Mouse (Mus musculus) ES-E14 (cell line): Measurements from ENCODE around the gene Mpc1. TPM values are rescaled to one million over a fixed set of nuclear protein-coding genes. Genes with fewer than 3 reads are reported as not detected.

Source experiments
- DNase-seq: peaks from one replicate; pipeline ENCODE4 v3.0.0-alpha.2; 2013; ENCODE audit warnings: low read depth, low spot score
- H3K27ac ChIP-seq: 2 replicates; pipeline ENCODE4 v1.5.1; 2012; ENCODE audit warnings: low read depth, mild to moderate bottlenecking, low read length, moderate library complexity, mixed read lengths; ENCODE audit not compliant: poor library complexity, insufficient read depth, severe bottlenecking
- H3K36me3 ChIP-seq: 2 replicates; pipeline ENCODE4 v1.6.1; 2012; ENCODE audit warnings: mild to moderate bottlenecking, low read length, moderate library complexity, mixed read lengths; ENCODE audit not compliant: control insufficient read depth, poor library complexity, insufficient read depth, severe bottlenecking
- H3K4me1 ChIP-seq, 2 experiments: fragments of 150-350 bp in 1 of 2; sonication (generic) in 1 of 2; 2 replicates each; pipeline ENCODE4 v1.6.1; 2012; ENCODE audit warnings: low read length in 2 of 2, mild to moderate bottlenecking in 1 of 2, mixed read lengths in 1 of 2; ENCODE audit not compliant: control insufficient read depth in 2 of 2, insufficient read depth in 2 of 2, poor library complexity in 1 of 2
- H3K4me3 ChIP-seq, 2 experiments: fragments of 150-350 bp in 1 of 2; sonication (generic) in 1 of 2; 2 replicates each; pipeline ENCODE4 v1.5.1; 2012; ENCODE audit warnings: low read length in 2 of 2, low read depth in 1 of 2, mild to moderate bottlenecking in 1 of 2, mixed read lengths in 1 of 2; ENCODE audit not compliant: insufficient read depth in 1 of 2, poor library complexity in 1 of 2, severe bottlenecking in 1 of 2
- H3K9ac ChIP-seq: 2 replicates; pipeline ENCODE4 v1.6.1; 2012; ENCODE audit warnings: low read depth, mild to moderate bottlenecking, low read length, mixed read lengths; ENCODE audit not compliant: poor library complexity, insufficient read depth, severe bottlenecking
- H3K9me3 ChIP-seq: fragments of 150-350 bp; sonication (generic); 2 replicates; pipeline ENCODE4 v1.6.1; 2012; ENCODE audit warnings: low read depth, mild to moderate bottlenecking, low read length; ENCODE audit not compliant: control insufficient read depth, insufficient read depth
- CHD2 ChIP-seq: IDR thresholded peaks from 2 replicates; pipeline ENCODE4 v1.6.1; 2014; ENCODE audit warnings: mild to moderate bottlenecking, low read depth, low read length, inconsistent platforms
- HCFC1 ChIP-seq: IDR thresholded peaks from 2 replicates; pipeline ENCODE4 v1.6.1; 2012; ENCODE audit warnings: low read length, inconsistent platforms, borderline replicate concordance; ENCODE audit not compliant: insufficient read depth
- MAFK ChIP-seq: IDR thresholded peaks from 2 replicates; pipeline ENCODE4 v1.6.1; 2014; ENCODE audit warnings: mild to moderate bottlenecking, low read depth, low read length, inconsistent platforms; ENCODE audit not compliant: insufficient read depth
- ZC3H11A ChIP-seq: IDR thresholded peaks from 2 replicates; pipeline ENCODE4 v1.6.1; 2012; ENCODE audit warnings: low read depth, mild to moderate bottlenecking, inconsistent platforms, low read length, borderline replicate concordance
- ZNF384 ChIP-seq: IDR thresholded peaks from 2 replicates; pipeline ENCODE4 v1.6.1; 2012; ENCODE audit warnings: low read depth, low read length, inconsistent platforms
- in situ Hi-C, 2 experiments: fragments of 600-800 bp; cut with MboI; formaldehyde crosslinking; loops; one replicate each; pipeline ENCODE4 v1.15.1; 2025; ENCODE audit warnings: low sequenced_read_pairs in 2 of 2, inconsistent platforms in 1 of 2; ENCODE audit not compliant: unreplicated experiment in 2 of 2
- total RNA-seq: library from RNA; depleted of rRNA; stranded (reverse); fragments of 300-350 nt; gene quantifications from 2 replicates; pipeline ENCODE4 v1.2.3, GENCODE M21; 2012

Mpc1 gene
- total RNA-seq, 1 experiment, result 35.7 TPM

GRCm38 (mm10) chr17:8295825-8296224 lies 13.1 kb downstream of the Mpc1 start:
- in situ Hi-C loops, result no loop called here
- no peaks in the 10 kb centered on the region for H3K9me3 ChIP-seq
- no peak for TF ChIP-seq CHD2
- TF ChIP-seq ZC3H11A, result no peak
- TF ChIP-seq MAFK, result no peak
- no peak for TF ChIP-seq ZNF384
- no peak for TF ChIP-seq HCFC1

DNA sequence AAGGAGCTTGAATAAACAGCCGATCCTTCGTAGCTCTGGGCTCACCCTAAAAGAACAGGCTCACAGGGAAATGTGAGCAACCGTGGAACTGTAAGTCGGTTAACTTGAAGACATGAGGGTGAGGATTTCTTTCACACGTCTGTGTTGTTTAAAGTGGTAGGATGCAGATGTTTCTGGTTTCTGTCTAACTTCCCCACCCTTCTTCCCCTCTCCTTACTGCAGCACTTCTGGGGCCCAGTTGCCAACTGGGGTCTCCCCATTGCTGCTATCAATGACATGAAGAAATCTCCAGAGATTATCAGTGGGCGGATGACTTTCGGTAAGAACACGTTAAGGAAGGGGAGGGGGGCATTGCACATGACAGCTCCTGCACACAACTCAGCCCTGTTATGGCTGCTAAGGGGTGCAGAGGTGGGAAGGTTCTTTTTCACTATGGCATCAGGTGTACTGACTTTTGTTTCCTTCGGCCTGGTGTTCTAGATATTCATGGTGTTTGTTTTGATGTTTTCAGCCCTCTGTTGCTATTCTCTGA lies 13.7 kb downstream of the Mpc1 start:
- TF ChIP-seq HCFC1, result no peak
- TF ChIP-seq MAFK, result no peak
- no peak for TF ChIP-seq ZNF384
- no peak for TF ChIP-seq CHD2
- TF ChIP-seq ZC3H11A, result no peak
- Histone ChIP-seq H3K9ac (no peak overlapping the region), H3K4me3 (no peak overlapping the region), H3K27ac (no peak overlapping the region), H3K4me1 (no peaks in the 10 kb centered on the region), H3K36me3 (no peaks in the 10 kb centered on the region), H3K9me3 (no peaks in the 10 kb centered on the region)
- in situ Hi-C loops, result no loop called here
- DNase-seq, result no peak

More at GRCm38 (mm10) chr17:8295825-8296224, 13.1 kb downstream of the Mpc1 start:
- Histone ChIP-seq H3K36me3 (no peaks in the 10 kb centered on the region), H3K9ac (no peak overlapping the region), H3K27ac (no peak overlapping the region), H3K4me1 (no peaks in the 10 kb centered on the region), H3K4me3 (no peak overlapping the region)
- DNase-seq, result no peak

- in situ Hi-C loops, result no loop called here
These were observed 15.0 kb downstream of the Mpc1 start for GRCm38 (mm10) chr17:8297746-8298145.

GRCm38 (mm10) chr17:8298281-8298680 lies 15.6 kb downstream of the Mpc1 start:
- in situ Hi-C loops, result no loop called here
- Histone ChIP-seq H3K4me1 (no peaks in the 10 kb centered on the region), H3K4me3 (no peak overlapping the region), H3K9ac (no peak overlapping the region), H3K9me3 (no peaks in the 10 kb centered on the region), H3K36me3 (no peaks in the 10 kb centered on the region), H3K27ac (no peak overlapping the region)
- DNase-seq, result no peak
- TF ChIP-seq HCFC1 (no peak), MAFK (no peak), ZC3H11A (no peak), CHD2 (no peak), ZNF384 (no peak)

More at GRCm38 (mm10) chr17:8297746-8298145, 15.0 kb downstream of the Mpc1 start:
- Histone ChIP-seq H3K36me3 (no peaks in the 10 kb centered on the region), H3K9ac (no peak overlapping the region), H3K9me3 (no peaks in the 10 kb centered on the region), H3K4me1 (no peaks in the 10 kb centered on the region), H3K4me3 (no peak overlapping the region), H3K27ac (no peak overlapping the region)
- DNase-seq, result no peak
- TF ChIP-seq ZC3H11A, result no peak
- TF ChIP-seq MAFK, result no peak
- TF ChIP-seq ZNF384, result no peak
- TF ChIP-seq CHD2, result no peak
- TF ChIP-seq HCFC1, result no peak

DNA sequence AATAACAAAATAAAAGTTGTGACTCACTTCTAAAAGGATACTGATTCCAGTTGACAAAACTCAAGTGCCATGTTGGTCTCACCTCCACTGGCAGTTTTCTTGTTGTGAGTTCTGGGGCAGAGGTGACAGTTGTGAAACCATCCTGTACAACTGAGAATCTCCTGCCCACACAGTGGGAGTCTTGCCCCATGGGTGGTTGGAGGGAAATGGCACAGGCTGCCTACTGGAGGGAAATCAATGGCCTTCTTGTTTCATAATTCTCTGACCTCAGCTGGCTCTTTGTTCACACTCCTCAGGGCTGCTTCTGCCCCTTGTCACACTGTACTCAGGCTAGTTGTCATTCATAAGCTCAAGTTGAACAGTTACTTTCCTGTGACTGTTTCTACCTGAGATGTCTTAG lies 16.8 kb downstream of the Mpc1 start:
- TF ChIP-seq CHD2 (no peak), ZNF384 (no peak), ZC3H11A (no peak), MAFK (no peak), HCFC1 (no peak)
- in situ Hi-C loops, result no loop called here

More for the DNA sequence above, 16.8 kb downstream of the Mpc1 start:
- Histone ChIP-seq H3K9ac (no peak overlapping the region), H3K4me3 (no peak overlapping the region), H3K9me3 (no peaks in the 10 kb centered on the region), H3K27ac (no peak overlapping the region), H3K36me3 (no peaks in the 10 kb centered on the region), H3K4me1 (no peaks in the 10 kb centered on the region)
- DNase-seq, result no peak
